10 mouse cellular contexts compared by ENCODE assay signal in genomic region chr8:10663770-10664470, GRCm38 (mm10).
A peak's percentile ranks its signal among the peaks of the same experiment; 100 is the strongest.
DNase-seq lines count a peak whose midpoint lies in the region; ATAC-seq and TF ChIP-seq lines count a peak whose summit lies in the region.
"Had no signal": no experiment of that assay in that cellular context is flagged by ENCODE, and none has a peak within 500 bp of the region (broad histone marks: within the 10 kb centered on the region; RNA-seq: fewer than 3 reads in every experiment).

No protein-coding gene starts in this region.

- no peaks in the 10 kb centered on the region; the same call in 1 of the 2 replicates for H3K9me3 ChIP-seq in hindbrain, embryonic 12.5 days (replicated peaks)
- no peaks in the 10 kb centered on the region for H3K9me3 ChIP-seq in neural tube, embryonic 14.5 days (ENCODE audit: control insufficient read depth, low read length)
- H3K9me3 ChIP-seq: limb, embryonic 15.5 days had no signal

- no peak overlapping the region for H3K4me2 ChIP-seq in hindbrain, embryonic 12.5 days (replicated peaks)
- no peak overlapping the region for H3K4me2 ChIP-seq in neural tube, embryonic 14.5 days (ENCODE audit: low read depth, low read length)
- H3K4me2 ChIP-seq: limb, embryonic 15.5 days had no signal

- TF ChIP-seq CTCF in liver, adult 2 months (IDR thresholded peaks at IDR 0.05; ENCODE audit: low read depth, low read length), result no peak
- TF ChIP-seq CTCF in thymus, adult 2 months (IDR thresholded peaks at IDR 0.05; ENCODE audit: borderline replicate concordance, control insufficient read depth, extremely low read depth, insufficient read depth, low read length, poor library complexity), result no peak

- no peak overlapping the region for H3K27ac ChIP-seq in liver, adult 2 months (replicated peaks; ENCODE audit: insufficient read depth, low read depth, low read length)
- H3K27ac ChIP-seq in hindbrain, embryonic 12.5 days, result peak overlapping the region; percentile 9; the same call in 1 of the 2 replicates
- H3K27ac ChIP-seq in neural tube, embryonic 14.5 days (ENCODE audit: low read depth, low read length), result no peak overlapping the region
- no peak overlapping the region for H3K27ac ChIP-seq in thymus, adult 2 months (ENCODE audit: control insufficient read depth, insufficient read depth, low read length)
- H3K27ac ChIP-seq: limb, embryonic 15.5 days had no signal

- no peak overlapping the region for H3K4me3 ChIP-seq in liver, adult 2 months (ENCODE audit: insufficient read depth, low read depth, low read length)
- no peak overlapping the region for H3K4me3 ChIP-seq in hindbrain, embryonic 12.5 days
- no peak overlapping the region for H3K4me3 ChIP-seq in neural tube, embryonic 14.5 days (ENCODE audit: low read depth, low read length)
- no peak overlapping the region for H3K4me3 ChIP-seq in thymus, adult 2 months (ENCODE audit: control insufficient read depth, insufficient read depth, low read length)
- H3K4me3 ChIP-seq: limb, embryonic 15.5 days had no signal

- H3K4me1 ChIP-seq in liver, adult 2 months (ENCODE audit: control insufficient read depth, insufficient read depth, low read length), result no peaks in the 10 kb centered on the region
- peaks cover 27% of the 10 kb centered on the region for H3K4me1 ChIP-seq in hindbrain, embryonic 12.5 days
- no peaks in the 10 kb centered on the region; the same call in 1 of the 2 replicates for H3K4me1 ChIP-seq in neural tube, embryonic 14.5 days (ENCODE audit: control insufficient read depth, insufficient read depth, low read length)
- H3K4me1 ChIP-seq in thymus, adult 2 months (replicated peaks; ENCODE audit: control insufficient read depth, insufficient read depth, low read length), result no peaks in the 10 kb centered on the region

- H3K79me2 ChIP-seq in liver, adult 2 months (ENCODE audit: control insufficient read depth, insufficient read depth, low read length), result no peaks in the 10 kb centered on the region

- no peak overlapping the region for H3K9ac ChIP-seq in liver, adult 2 months (ENCODE audit: low read depth, low read length)
- H3K9ac ChIP-seq in hindbrain, embryonic 12.5 days, result no peak overlapping the region
- no peak overlapping the region for H3K9ac ChIP-seq in neural tube, embryonic 14.5 days (replicated peaks; ENCODE audit: low read depth, low read length)
- H3K9ac ChIP-seq: limb, embryonic 15.5 days had no signal

- H3K27me3 ChIP-seq in liver, adult 2 months (ENCODE audit: control insufficient read depth, insufficient read depth, low read length), result no peaks in the 10 kb centered on the region
- no peaks in the 10 kb centered on the region for H3K27me3 ChIP-seq in hindbrain, embryonic 12.5 days
- no peaks in the 10 kb centered on the region for H3K27me3 ChIP-seq in neural tube, embryonic 14.5 days (ENCODE audit: control insufficient read depth, insufficient read depth, low read length)
- H3K27me3 ChIP-seq in thymus, adult 2 months (ENCODE audit: control insufficient read depth, insufficient read depth, low read length), result no peaks in the 10 kb centered on the region
- H3K27me3 ChIP-seq: limb, embryonic 15.5 days had no signal

- TF ChIP-seq POLR2A in liver, adult 2 months (IDR thresholded peaks at IDR 0.05; ENCODE audit: extremely low read depth, insufficient read depth, low read length), result no peak
- no peak for TF ChIP-seq POLR2A in thymus, adult 2 months (IDR thresholded peaks at IDR 0.05; ENCODE audit: control insufficient read depth, extremely low read depth, insufficient read depth, low read length, poor library complexity)

- no peaks in the 10 kb centered on the region for H3K36me3 ChIP-seq in liver, adult 2 months (ENCODE audit: control insufficient read depth, insufficient read depth, low read length)
- H3K36me3 ChIP-seq in hindbrain, embryonic 12.5 days, result no peaks in the 10 kb centered on the region
- H3K36me3 ChIP-seq in neural tube, embryonic 14.5 days (ENCODE audit: control insufficient read depth, insufficient read depth, low read length), result no peaks in the 10 kb centered on the region
- no peaks in the 10 kb centered on the region for H3K36me3 ChIP-seq in thymus, adult 2 months (ENCODE audit: control insufficient read depth, insufficient read depth, low read length)
- H3K36me3 ChIP-seq: limb, embryonic 15.5 days had no signal

- peak; percentile 89 for ATAC-seq in common myeloid progenitor, adult 5-6 weeks (replicated peaks; ENCODE audit: low read depth, poor library complexity, severe bottlenecking)
- ATAC-seq in hindbrain, embryonic 12.5 days (ENCODE audit: low FRiP score), result peak; percentile 58; the same call in 1 of the 2 replicates
- ATAC-seq in neural tube, embryonic 14.5 days (ENCODE audit: low read depth), result 0 out of 2 replicates have a peak, but pooled peaks have one; percentile 38

- DNase-seq in liver, adult 2 months (ENCODE audit: extremely low read depth, low read depth, low spot score), result peak; percentile 44
- DNase-seq in liver, result no peak
- DNase-seq in thymus, adult 2 months, result no peak
- DNase-seq in layer of hippocampus, postnatal 14 days (ENCODE audit: low spot score in 2 of 2), result no peak
- no peak for DNase-seq in cerebellum, adult 9-11 months
- DNase-seq: gastrocnemius, postnatal 10 days had no signal

- WGBS in liver, adult 2 months, result 66% methylated on average over 8 of the region's 8 CpGs
- 13% methylated on average over 8 of the region's 8 CpGs for WGBS in hindbrain, embryonic 12.5 days
- WGBS in neural tube, embryonic 14.5 days, result 14% methylated on average over 8 of the region's 8 CpGs
- 53% methylated on average over 8 of the region's 8 CpGs for WGBS in thymus, adult 2 months

Comparison
In these comparisons a context has a peak if more than half of its experiments do, and no peak if none do; other contexts are left out.
1. ATAC-seq: peak in every context shown above with its lines; median percentile 89 in common myeloid progenitor, adult 5-6 weeks; 58 in hindbrain, embryonic 12.5 days; 38 in neural tube, embryonic 14.5 days.